Mouse (Mus musculus): ENCODE measurements around the gene Bicdl1.

DNA sequence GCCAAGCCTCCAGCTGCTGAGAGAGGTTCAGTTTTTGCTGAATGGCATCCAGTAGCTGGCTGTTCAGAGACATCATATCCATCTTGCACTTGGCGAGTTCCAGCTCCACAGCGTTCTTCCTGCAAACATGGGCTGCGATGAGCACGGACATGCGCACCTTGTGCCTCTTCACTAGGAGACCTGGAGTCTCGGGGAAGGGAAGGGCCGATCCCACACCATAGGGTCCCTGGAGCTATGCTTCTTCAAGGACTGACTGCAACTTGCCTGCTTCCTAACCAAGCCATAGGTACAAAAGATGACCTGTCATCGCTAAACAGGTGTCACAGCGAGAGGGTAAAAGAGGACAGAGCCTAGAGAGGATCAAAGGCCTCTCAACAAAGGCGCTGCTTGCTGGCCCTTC is 79.6 kb downstream of the Bicdl1 start:
- TF ChIP-seq GATA1 (IDR thresholded peaks at IDR 0.05; ENCODE audit: borderline replicate concordance, low read length) (no peak), FLI1 (IDR thresholded peaks at IDR 0.05; ENCODE audit: low read length) (no peak)

All from megakaryocyte, embryonic 14.5 days (primary cell).